Mouse (Mus musculus) G1E (cell line): ENCODE results near the gene Rab3b.

Experiments used
- CTCF ChIP-seq: IDR thresholded peaks from 2 replicates; pipeline ENCODE4 v1.5.1; 2012; ENCODE audit warnings: low read depth, low read length, inconsistent platforms, mixed read lengths
- GATA1 ChIP-seq: IDR thresholded peaks from 2 replicates; pipeline ENCODE4 v1.6.1; 2012; ENCODE audit warnings: borderline replicate concordance, low read length, inconsistent platforms, mixed read lengths

DNA sequence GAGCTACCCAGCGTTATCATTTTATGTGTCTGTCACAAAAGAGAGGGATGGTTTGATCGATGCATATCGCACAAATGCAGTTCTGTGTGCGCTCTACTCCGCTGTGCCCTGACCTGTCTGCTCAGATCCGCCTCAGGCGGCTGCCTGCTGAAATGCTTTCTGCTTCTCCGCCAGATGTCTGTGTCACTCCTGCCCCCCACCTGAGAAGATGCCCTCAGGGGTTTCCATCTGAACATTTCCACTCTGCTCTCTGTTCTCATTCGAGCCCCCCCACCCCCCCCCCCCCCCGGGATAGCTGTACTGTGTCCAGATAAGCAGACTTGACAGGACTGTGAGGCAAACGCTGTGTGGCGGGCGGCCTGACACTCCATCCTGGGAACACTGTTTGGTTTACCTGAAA, 5.0 kb downstream of the Rab3b start:
- TF ChIP-seq GATA1 (no peak), CTCF (no peak)
